ENCODE assay signal across 11 mouse cellular contexts in the genomic region with DNA sequence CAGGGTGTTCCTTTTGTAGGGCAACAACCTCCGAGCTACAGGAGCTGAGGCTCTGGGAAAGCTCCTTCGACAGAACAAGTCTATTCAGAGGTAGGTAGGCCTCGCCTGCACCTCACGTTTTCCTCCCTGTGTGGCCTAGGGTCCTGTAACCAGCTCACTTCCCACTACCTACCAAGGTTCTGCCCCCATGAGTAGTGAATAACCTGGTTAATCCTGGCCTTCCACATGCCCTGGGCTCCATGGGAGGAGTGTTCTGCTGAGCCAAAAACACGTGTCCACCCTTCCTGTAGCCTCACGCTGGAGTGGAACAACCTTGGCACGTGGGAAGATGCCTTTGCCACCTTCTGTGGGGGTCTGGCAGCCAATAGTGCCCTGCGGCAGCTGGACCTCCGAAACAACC. TPM values are rescaled to one million over a fixed set of nuclear protein-coding genes. Genes with fewer than 3 reads are reported as not detected.
DNase-seq lines count a peak whose midpoint lies in the region; ATAC-seq and TF ChIP-seq lines count a peak whose summit lies in the region.
"Had no signal": no experiment of that assay in that cellular context is flagged by ENCODE, and none has a peak within 500 bp of the region (broad histone marks: within the 10 kb centered on the region; RNA-seq: fewer than 3 reads in every experiment).

No protein-coding gene starts in this region.

- H3K9me3 ChIP-seq in liver, embryonic 12.5 days (replicated peaks): no peaks in the 10 kb centered on the region
- H3K9me3 ChIP-seq in liver, postnatal 0 days (ENCODE audit: low read length): no peaks in the 10 kb centered on the region
- H3K9me3 ChIP-seq in intestine, embryonic 16.5 days (ENCODE audit: control insufficient read depth, low read length): no peaks in the 10 kb centered on the region
- no peaks in the 10 kb centered on the region for H3K9me3 ChIP-seq in neural tube, embryonic 14.5 days (ENCODE audit: control insufficient read depth, low read length)

- ATAC-seq in liver, embryonic 12.5 days: no peak
- no peak for ATAC-seq in liver, postnatal 0 days
- ATAC-seq in intestine, embryonic 16.5 days: no peak
- no peak for ATAC-seq in neural tube, embryonic 14.5 days (ENCODE audit: low read depth)

- intact Hi-C loops in gastrocnemius, adult 2 months (cut with DNase I): no loop called here
- intact Hi-C loops in left cerebral cortex, postnatal 14 days (cut with DNase I): no loop called here

- H3K27me3 ChIP-seq in liver, embryonic 12.5 days (replicated peaks): peaks cover 5% of the 10 kb centered on the region
- H3K27me3 ChIP-seq in liver, postnatal 0 days (ENCODE audit: insufficient read depth, low read length): no peaks in the 10 kb centered on the region
- H3K27me3 ChIP-seq in intestine, embryonic 16.5 days (replicated peaks; ENCODE audit: control insufficient read depth, insufficient read depth, low read length): no peaks in the 10 kb centered on the region
- no peaks in the 10 kb centered on the region for H3K27me3 ChIP-seq in neural tube, embryonic 14.5 days (ENCODE audit: control insufficient read depth, insufficient read depth, low read length)

- WGBS in liver, embryonic 12.5 days (ENCODE audit: insufficient replicate concordance): 82% methylated on average over 9 of the region's 9 CpGs
- WGBS in liver, postnatal 0 days (ENCODE audit: insufficient replicate concordance): 81% methylated on average over 9 of the region's 9 CpGs
- 90% methylated on average over 9 of the region's 9 CpGs for WGBS in intestine, embryonic 16.5 days
- WGBS in neural tube, embryonic 14.5 days: 94% methylated on average over 9 of the region's 9 CpGs

- no peak overlapping the region for H3K4me3 ChIP-seq in gastrocnemius, adult 2 months
- peak overlapping the region; percentile 75; the same call in 1 of the 2 replicates for H3K4me3 ChIP-seq in liver, embryonic 12.5 days
- no peak overlapping the region for H3K4me3 ChIP-seq in liver, postnatal 0 days (ENCODE audit: low read depth, low read length)
- H3K4me3 ChIP-seq in intestine, embryonic 16.5 days (ENCODE audit: low read length): no peak overlapping the region
- H3K4me3 ChIP-seq in neural tube, embryonic 14.5 days (ENCODE audit: low read depth, low read length): no peak overlapping the region

- peaks cover 25% of the 10 kb centered on the region for H3K4me1 ChIP-seq in liver, embryonic 12.5 days
- peaks cover 15% of the 10 kb centered on the region for H3K4me1 ChIP-seq in liver, postnatal 0 days (ENCODE audit: insufficient read depth)
- peaks cover 19% of the 10 kb centered on the region for H3K4me1 ChIP-seq in intestine, embryonic 16.5 days (ENCODE audit: control insufficient read depth, insufficient read depth, low read length)
- H3K4me1 ChIP-seq in neural tube, embryonic 14.5 days (ENCODE audit: control insufficient read depth, insufficient read depth, low read length): peaks cover 18% of the 10 kb centered on the region

- TF ChIP-seq CTCF in gastrocnemius, adult 2 months (IDR thresholded peaks at IDR 0.05): no peak
- no peak for TF ChIP-seq CTCF in liver, postnatal 0 days (IDR thresholded peaks at IDR 0.05; ENCODE audit: low read depth)

- H3K9ac ChIP-seq in liver, embryonic 12.5 days: peak overlapping the region; percentile 73; the same call in 1 of the 2 replicates
- no peak overlapping the region for H3K9ac ChIP-seq in liver, postnatal 0 days (replicated peaks)
- 0 out of 2 replicates have a peak overlapping the region, but pooled peaks have one; percentile 79 for H3K9ac ChIP-seq in intestine, embryonic 16.5 days (ENCODE audit: low read depth, low read length)
- H3K9ac ChIP-seq in neural tube, embryonic 14.5 days (replicated peaks; ENCODE audit: low read depth, low read length): no peak overlapping the region

- peaks cover 68% of the 10 kb centered on the region for H3K36me3 ChIP-seq in liver, embryonic 12.5 days
- peaks cover 17% of the 10 kb centered on the region for H3K36me3 ChIP-seq in liver, postnatal 0 days (replicated peaks; ENCODE audit: insufficient read depth, low read length)
- H3K36me3 ChIP-seq in intestine, embryonic 16.5 days (ENCODE audit: control insufficient read depth, insufficient read depth, low read length): 0 out of 2 replicates have a peak, but pooled peaks cover 4% of the 10 kb centered on the region
- H3K36me3 ChIP-seq in neural tube, embryonic 14.5 days (ENCODE audit: control insufficient read depth, insufficient read depth, low read length): peaks cover 20% of the 10 kb centered on the region

- H3K27ac ChIP-seq in gastrocnemius, adult 2 months: no peak overlapping the region
- no peak overlapping the region for H3K27ac ChIP-seq in liver, embryonic 12.5 days
- H3K27ac ChIP-seq in liver, postnatal 0 days (ENCODE audit: low read depth): no peak overlapping the region
- H3K27ac ChIP-seq in intestine, embryonic 16.5 days (ENCODE audit: low read length): no peak overlapping the region
- H3K27ac ChIP-seq in neural tube, embryonic 14.5 days (ENCODE audit: low read depth, low read length): no peak overlapping the region

- no peak for TF ChIP-seq EP300 in liver, postnatal 0 days (IDR thresholded peaks at IDR 0.05; ENCODE audit: low read depth)

- peak; percentile 12 for DNase-seq in gastrocnemius, adult 2 months
- no peak for DNase-seq in gastrocnemius, postnatal 25 days
- DNase-seq in liver, postnatal 0 days: no peak
- no peak for DNase-seq in layer of hippocampus, postnatal 14 days (ENCODE audit: low spot score in 2 of 2)
- DNase-seq in left cerebral cortex, postnatal 14 days (ENCODE audit: low spot score in 2 of 2): no peak
- DNase-seq: B cell, adult 2 months; cerebellum, postnatal 10 days; right cerebral cortex, adult 18-20 months had no signal

- peak overlapping the region; percentile 99 for H3K4me2 ChIP-seq in liver, embryonic 12.5 days
- no peak overlapping the region for H3K4me2 ChIP-seq in liver, postnatal 0 days (ENCODE audit: low read depth, low read length)
- peak overlapping the region; percentile 64; the same call in 1 of the 2 replicates for H3K4me2 ChIP-seq in intestine, embryonic 16.5 days (ENCODE audit: low read depth, low read length)
- peak overlapping the region; percentile 96; the same call in 1 of the 2 replicates for H3K4me2 ChIP-seq in neural tube, embryonic 14.5 days (ENCODE audit: low read depth, low read length)

RNA-seq across cellular contexts. Expression of a gene that starts 1.4 kb away (rescaled TPM):
- 1 to 10 TPM; 3.6 to 4.4 TPM for total RNA-seq in gastrocnemius, adult 2 months (2021)
- 1 to 10 TPM; 4.0 to 4.3 TPM for total RNA-seq in gastrocnemius, postnatal 25 days (2021)
- polyA plus RNA-seq in liver, embryonic 12.5 days (2016; fragmentation: Nextera tagmentation; extraction: Ambion mirVana): 23.3 and 23.6 TPM in 2 replicates
- 5.1 and 5.4 TPM in 2 replicates for polyA plus RNA-seq in liver, postnatal 0 days (2015; fragmentation: Nextera tagmentation; extraction: Ambion mirVana)
- polyA plus RNA-seq in intestine, embryonic 16.5 days (2015; fragmentation: Nextera tagmentation; extraction: Ambion mirVana): 43.0 and 44.4 TPM in 2 replicates
- 53.9 and 59.4 TPM in 2 replicates for polyA plus RNA-seq in neural tube, embryonic 14.5 days (2014; fragmentation: Nextera tagmentation; extraction: Ambion mirVana)
- total RNA-seq in layer of hippocampus, postnatal 14 days (2021): 10 to 100 TPM; 56.0 to 58.2 TPM
- total RNA-seq in left cerebral cortex, postnatal 14 days (2021): 10 to 100 TPM; 57.2 to 60.1 TPM

RNA-seq across cellular contexts. Expression of a gene that starts 1.6 kb away (rescaled TPM):
- total RNA-seq in gastrocnemius, adult 2 months (2021): 10 to 100 TPM; 22.1 to 32.3 TPM
- total RNA-seq in gastrocnemius, postnatal 25 days (2021): 10 to 100 TPM; 25.4 to 32.7 TPM
- 130 and 137 TPM in 2 replicates for polyA plus RNA-seq in liver, embryonic 12.5 days (2016; fragmentation: Nextera tagmentation; extraction: Ambion mirVana)
- 81.0 and 88.0 TPM in 2 replicates for polyA plus RNA-seq in liver, postnatal 0 days (2015; fragmentation: Nextera tagmentation; extraction: Ambion mirVana)
- polyA plus RNA-seq in intestine, embryonic 16.5 days (2015; fragmentation: Nextera tagmentation; extraction: Ambion mirVana): 159 and 174 TPM in 2 replicates
- polyA plus RNA-seq in neural tube, embryonic 14.5 days (2014; fragmentation: Nextera tagmentation; extraction: Ambion mirVana): 87.6 and 95.8 TPM in 2 replicates
- total RNA-seq in layer of hippocampus, postnatal 14 days (2021): 10 to 100 TPM; 26.8 to 28.9 TPM
- total RNA-seq in left cerebral cortex, postnatal 14 days (2021): 10 to 100 TPM; 26.8 to 30.2 TPM

RNA-seq across cellular contexts. Expression of a gene that starts 6.1 kb away (rescaled TPM):
- 1 to 10 TPM in 1 of 2 experiments, under 1 TPM in 1; 0.87 to 1.3 TPM for total RNA-seq in gastrocnemius, adult 2 months (2021)
- total RNA-seq in gastrocnemius, postnatal 25 days (2021): 1 to 10 TPM; 1.2 TPM
- 2.8 and 3.1 TPM in 2 replicates for polyA plus RNA-seq in liver, embryonic 12.5 days (2016; fragmentation: Nextera tagmentation; extraction: Ambion mirVana)
- 0.36 and 0.38 TPM in 2 replicates for polyA plus RNA-seq in liver, postnatal 0 days (2015; fragmentation: Nextera tagmentation; extraction: Ambion mirVana)
- 30.4 and 31.2 TPM in 2 replicates for polyA plus RNA-seq in intestine, embryonic 16.5 days (2015; fragmentation: Nextera tagmentation; extraction: Ambion mirVana)
- 70.7 and 135 TPM in 2 replicates for polyA plus RNA-seq in neural tube, embryonic 14.5 days (2014; fragmentation: Nextera tagmentation; extraction: Ambion mirVana)
- total RNA-seq in layer of hippocampus, postnatal 14 days (2021): 10 to 100 TPM; 83.9 to 98.6 TPM
- total RNA-seq in left cerebral cortex, postnatal 14 days (2021): 10 to 100 TPM; 92.2 to 99.5 TPM

RNA-seq across cellular contexts. Expression of a gene that starts 11.9 kb away (rescaled TPM):
- total RNA-seq in gastrocnemius, adult 2 months (2021): 1 to 10 TPM; 6.3 to 8.6 TPM
- 1 to 10 TPM; 5.8 to 6.0 TPM for total RNA-seq in gastrocnemius, postnatal 25 days (2021)
- 8.4 and 10.0 TPM in 2 replicates for polyA plus RNA-seq in liver, embryonic 12.5 days (2016; fragmentation: Nextera tagmentation; extraction: Ambion mirVana)
- 118 and 141 TPM in 2 replicates for polyA plus RNA-seq in liver, postnatal 0 days (2015; fragmentation: Nextera tagmentation; extraction: Ambion mirVana)
- 56.0 and 65.0 TPM in 2 replicates for polyA plus RNA-seq in intestine, embryonic 16.5 days (2015; fragmentation: Nextera tagmentation; extraction: Ambion mirVana)
- 10.2 and 10.5 TPM in 2 replicates for polyA plus RNA-seq in neural tube, embryonic 14.5 days (2014; fragmentation: Nextera tagmentation; extraction: Ambion mirVana)
- 10 to 100 TPM; 10.4 to 12.0 TPM for total RNA-seq in layer of hippocampus, postnatal 14 days (2021)
- 1 to 10 TPM; 5.7 to 7.8 TPM for total RNA-seq in left cerebral cortex, postnatal 14 days (2021)

RNA-seq across cellular contexts. Expression of a gene that starts 16.8 kb away (rescaled TPM):
- 10 to 100 TPM in 1 of 2 experiments, 1 to 10 TPM in 1; 9.1 to 15.4 TPM for total RNA-seq in gastrocnemius, adult 2 months (2021)
- 10 to 100 TPM in 1 of 2 experiments, 1 to 10 TPM in 1; 9.6 to 16.9 TPM for total RNA-seq in gastrocnemius, postnatal 25 days (2021)
- 0.13 TPM in 1 of 2 replicates, not detected in the other for polyA plus RNA-seq in liver, embryonic 12.5 days (2016; fragmentation: Nextera tagmentation; extraction: Ambion mirVana)
- polyA plus RNA-seq in liver, postnatal 0 days (2015; fragmentation: Nextera tagmentation; extraction: Ambion mirVana): 0.26 and 0.94 TPM in 2 replicates
- polyA plus RNA-seq in intestine, embryonic 16.5 days (2015; fragmentation: Nextera tagmentation; extraction: Ambion mirVana): 1.7 and 2.3 TPM in 2 replicates
- polyA plus RNA-seq in neural tube, embryonic 14.5 days (2014; fragmentation: Nextera tagmentation; extraction: Ambion mirVana): 0.39 and 0.81 TPM in 2 replicates
- total RNA-seq in layer of hippocampus, postnatal 14 days (2021): 1 to 10 TPM; 2.1 to 2.2 TPM
- 1 to 10 TPM; 1.5 to 3.0 TPM for total RNA-seq in left cerebral cortex, postnatal 14 days (2021)

Comparison
In these comparisons a context has a peak if more than half of its experiments do, and no peak if none do; other contexts are left out.
1. H3K9ac ChIP-seq: peak in liver, embryonic 12.5 days (single experiment) and intestine, embryonic 16.5 days (single experiment); none in liver, postnatal 0 days (single experiment) and neural tube, embryonic 14.5 days (single experiment).
2. RNA of a gene that starts 1.4 kb away (total RNA-seq): 57.2 to 60.1 TPM in left cerebral cortex, postnatal 14 days and 56.0 to 58.2 TPM in layer of hippocampus, postnatal 14 days; 3.6 to 4.4 TPM in gastrocnemius, adult 2 months and 4.0 to 4.3 TPM in gastrocnemius, postnatal 25 days; every median in the first group is over 10 times any median in the second.
3. RNA of a gene that starts 6.1 kb away (total RNA-seq): 92.2 to 99.5 TPM in left cerebral cortex, postnatal 14 days and 83.9 to 98.6 TPM in layer of hippocampus, postnatal 14 days; 0.87 to 1.3 TPM in gastrocnemius, adult 2 months and 1.2 TPM in gastrocnemius, postnatal 25 days; every median in the first group is over 10 times any median in the second.